Mouse (Mus musculus) lung, embryonic 16.5 days (tissue): ENCODE results near the gene Trcg1. TPM values are rescaled to one million over a fixed set of nuclear protein-coding genes. Genes with fewer than 3 reads are reported as not detected.
"Not testable (repeated sequence)": the region's sequence is repeated elsewhere in the genome, so short reads cannot be mapped to it uniquely, and the experiment has no call there.

Experiments used
- ATAC-seq: fragments of 200-750 bp; cut with Nextera tagmentation; 2 replicates; pipeline ENCODE4 v1.8.0; 2017; ENCODE audit warnings: low read depth, mild to moderate bottlenecking, moderate library complexity
- H3K27ac ChIP-seq: fragments of 300-500 bp; sonication (generic); 2 replicates; pipeline ENCODE4 v1.5.1; 2014; ENCODE audit warnings: mild to moderate bottlenecking, control low read depth, low read length
- H3K27me3 ChIP-seq: fragments of 300-500 bp; sonication (generic); 2 replicates; pipeline ENCODE4 v1.6.1; 2014; ENCODE audit warnings: low read depth, low read length, mixed read lengths; ENCODE audit not compliant: control insufficient read depth, insufficient read depth
- H3K36me3 ChIP-seq: fragments of 300-500 bp; sonication (generic); 2 replicates; pipeline ENCODE4 v1.6.1; 2014; ENCODE audit warnings: low read length; ENCODE audit not compliant: control insufficient read depth, insufficient read depth
- H3K4me1 ChIP-seq: fragments of 300-500 bp; sonication (generic); replicated peaks from 2 replicates; pipeline ENCODE4 v1.6.1; 2014; ENCODE audit warnings: low read length, mixed read lengths; ENCODE audit not compliant: control insufficient read depth, insufficient read depth
- H3K4me2 ChIP-seq: fragments of 300-500 bp; sonication (generic); 2 replicates; pipeline ENCODE4 v1.6.1; 2014; ENCODE audit warnings: low read depth, low read length, control low read depth
- H3K4me3 ChIP-seq: fragments of 300-500 bp; sonication (generic); 2 replicates; pipeline ENCODE4 v1.5.1; 2014; ENCODE audit warnings: mild to moderate bottlenecking, low read length, control low read depth
- H3K9ac ChIP-seq: fragments of 300-500 bp; sonication (generic); 2 replicates; pipeline ENCODE4 v1.6.1; 2014; ENCODE audit warnings: low read length, control low read depth
- H3K9me3 ChIP-seq: fragments of 300-500 bp; sonication (generic); 2 replicates; pipeline ENCODE4 v1.6.1; 2016; ENCODE audit warnings: low read length; ENCODE audit not compliant: control insufficient read depth
- WGBS: fragments of 180-500 bp; shearing (Covaris S2); extraction: QIAGEN DNeasy Blood & Tissue Kit; methylation state at CpG from one replicate; pipeline ENCODE4 v1.1.7; 2014; 5-methylcytosine and 5-hydroxymethylcytosine counted together
- polyA plus RNA-seq: library from polyadenylated mRNA; unstranded; fragments of >200 nt; fragmentation: Nextera tagmentation; extraction: Ambion mirVana; gene quantifications from 2 replicates; pipeline ENCODE4 v1.2.1, GENCODE M21; 2015

Gene Trcg1
- not detected in 2 replicates for polyA plus RNA-seq

GRCm38 (mm10) chr9:57236256-57236655, at the start of gene Trcg1:
TSS of gene Trcg1 (plus strand) at chr9:57236556.
- 73% methylated on average over 2 of the region's 2 CpGs for WGBS
- Histone ChIP-seq H3K36me3 (no peaks in the 10 kb centered on the region), H3K4me1 (no peaks in the 10 kb centered on the region), H3K27me3 (no peaks in the 10 kb centered on the region), H3K9me3 (no peaks in the 10 kb centered on the region), H3K27ac (no peak within 1 kb of the TSS), H3K4me2 (no peak within 1 kb of the TSS), H3K9ac (no peak within 1 kb of the TSS), H3K4me3 (no peak within 1 kb of the TSS)
- ATAC-seq = no peak

DNA sequence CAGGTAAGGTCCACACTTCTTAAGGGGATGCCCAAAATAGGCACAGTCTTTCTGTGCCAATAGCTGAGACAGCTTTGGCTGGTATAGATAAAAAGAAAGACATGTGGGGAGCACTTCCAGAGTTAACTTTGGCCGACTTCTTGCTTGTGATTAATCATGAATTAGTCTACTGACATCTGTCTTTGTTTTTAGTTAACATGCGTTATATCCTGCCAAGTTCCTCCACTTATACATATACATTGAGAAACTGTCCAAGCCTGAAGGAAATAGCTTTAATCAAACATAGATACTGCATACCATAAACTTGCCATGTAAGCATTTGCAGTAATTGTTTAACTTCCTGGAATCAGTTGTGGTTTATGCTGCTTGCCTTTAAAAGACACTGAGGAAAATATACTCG, 39.6 kb upstream of the Trcg1 start:
- ATAC-seq = peak; percentile 52; the same call in 1 of the 2 replicates
- Histone ChIP-seq H3K9me3 (no peaks in the 10 kb centered on the region), H3K4me2 (no peak overlapping the region), H3K4me1 (0 out of 2 replicates have a peak, but pooled peaks cover 2% of the 10 kb centered on the region), H3K9ac (no peak overlapping the region), H3K27me3 (no peaks in the 10 kb centered on the region), H3K27ac (no peak overlapping the region), H3K4me3 (no peak overlapping the region), H3K36me3 (no peaks in the 10 kb centered on the region)
- WGBS = 31% methylated on average over 3 of the region's 3 CpGs

DNA sequence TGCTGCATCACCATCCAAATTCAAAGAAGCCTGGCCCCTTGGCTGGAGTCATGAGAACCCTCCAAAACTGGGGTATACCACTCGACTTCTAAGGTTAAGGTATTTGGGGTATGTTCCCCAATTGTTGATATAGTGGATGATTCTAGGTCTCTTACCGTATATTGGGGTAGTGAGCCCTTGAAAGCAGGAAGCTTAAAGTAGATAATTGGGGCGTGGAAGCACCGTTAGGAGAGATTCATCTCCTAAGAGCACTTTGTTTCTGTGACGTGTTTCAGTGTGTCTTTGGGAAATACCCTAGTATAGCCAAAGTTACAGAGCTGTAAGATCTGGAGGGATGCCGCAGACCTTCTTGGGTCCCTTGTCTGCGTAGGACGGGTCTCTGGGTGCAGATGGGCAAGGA, 38.9 kb upstream of the Trcg1 start:
- Histone ChIP-seq H3K9ac (no peak overlapping the region), H3K36me3 (no peaks in the 10 kb centered on the region), H3K9me3 (no peaks in the 10 kb centered on the region), H3K4me1 (0 out of 2 replicates have a peak, but pooled peaks cover 2% of the 10 kb centered on the region), H3K4me2 (no peak overlapping the region), H3K27ac (no peak overlapping the region), H3K27me3 (no peaks in the 10 kb centered on the region), H3K4me3 (no peak overlapping the region)
- WGBS = 57% methylated on average over 8 of the region's 8 CpGs
- no peak for ATAC-seq

- H3K9ac ChIP-seq = no peak overlapping the region
- no peak overlapping the region for H3K4me3 ChIP-seq
- H3K27me3 ChIP-seq = no peaks in the 10 kb centered on the region
- H3K27ac ChIP-seq = no peak overlapping the region
- no peak overlapping the region for H3K4me2 ChIP-seq
- no peaks in the 10 kb centered on the region for H3K4me1 ChIP-seq
- WGBS = 69% methylated on average over 7 of the region's 7 CpGs
- no peaks in the 10 kb centered on the region for H3K36me3 ChIP-seq
- H3K9me3 ChIP-seq = no peaks in the 10 kb centered on the region
- no peak for ATAC-seq
These were observed 33.4 kb upstream of the Trcg1 start for GRCm38 (mm10) chr9:57202981-57203380.

DNA sequence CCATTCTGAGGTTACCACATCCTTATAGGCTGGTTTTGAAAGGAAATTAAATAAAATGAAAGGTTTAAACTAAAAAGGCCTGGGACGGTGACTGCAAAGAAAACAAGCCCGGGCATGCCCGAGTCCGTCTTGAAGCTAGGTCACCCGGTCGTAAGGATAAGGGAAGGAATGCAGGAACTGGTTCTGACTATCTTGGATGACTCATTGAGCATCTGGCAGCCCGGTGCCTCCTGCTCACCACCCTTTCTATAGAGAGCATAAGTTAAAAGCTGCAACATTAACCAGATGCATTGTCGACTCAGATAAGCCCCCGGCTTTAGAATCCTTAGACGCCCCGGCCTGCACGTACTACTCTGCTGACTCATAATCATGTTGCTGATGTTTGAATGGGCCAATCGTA, 32.8 kb upstream of the Trcg1 start:
- H3K4me2 ChIP-seq, H3K4me3 ChIP-seq, H3K9ac ChIP-seq, H3K27me3 ChIP-seq, ATAC-seq, H3K9me3 ChIP-seq, H3K36me3 ChIP-seq, H3K27ac ChIP-seq, H3K4me1 ChIP-seq: not testable (repeated sequence)
- WGBS = 75% methylated on average over 13 of the region's 13 CpGs

GRCm38 (mm10) chr9:57206896-57207295, 29.5 kb upstream of the Trcg1 start:
- H3K36me3 ChIP-seq = no peaks in the 10 kb centered on the region
- no peak overlapping the region for H3K27ac ChIP-seq
- no peaks in the 10 kb centered on the region for H3K9me3 ChIP-seq
- WGBS = 59% methylated on average over 2 of the region's 2 CpGs
- no peaks in the 10 kb centered on the region for H3K27me3 ChIP-seq
- no peaks in the 10 kb centered on the region for H3K4me1 ChIP-seq
- no peak overlapping the region for H3K4me2 ChIP-seq
- no peak overlapping the region for H3K9ac ChIP-seq
- ATAC-seq = no peak
- no peak overlapping the region for H3K4me3 ChIP-seq

GRCm38 (mm10) chr9:57209316-57209715, 27.0 kb upstream of the Trcg1 start:
- Histone ChIP-seq H3K36me3 (no peaks in the 10 kb centered on the region), H3K4me3 (no peak overlapping the region), H3K4me2 (no peak overlapping the region), H3K27ac (no peak overlapping the region), H3K9me3 (no peaks in the 10 kb centered on the region), H3K4me1 (no peaks in the 10 kb centered on the region), H3K9ac (no peak overlapping the region), H3K27me3 (no peaks in the 10 kb centered on the region)
- WGBS = 29% methylated on average over 3 of the region's 3 CpGs
- ATAC-seq = no peak

DNA sequence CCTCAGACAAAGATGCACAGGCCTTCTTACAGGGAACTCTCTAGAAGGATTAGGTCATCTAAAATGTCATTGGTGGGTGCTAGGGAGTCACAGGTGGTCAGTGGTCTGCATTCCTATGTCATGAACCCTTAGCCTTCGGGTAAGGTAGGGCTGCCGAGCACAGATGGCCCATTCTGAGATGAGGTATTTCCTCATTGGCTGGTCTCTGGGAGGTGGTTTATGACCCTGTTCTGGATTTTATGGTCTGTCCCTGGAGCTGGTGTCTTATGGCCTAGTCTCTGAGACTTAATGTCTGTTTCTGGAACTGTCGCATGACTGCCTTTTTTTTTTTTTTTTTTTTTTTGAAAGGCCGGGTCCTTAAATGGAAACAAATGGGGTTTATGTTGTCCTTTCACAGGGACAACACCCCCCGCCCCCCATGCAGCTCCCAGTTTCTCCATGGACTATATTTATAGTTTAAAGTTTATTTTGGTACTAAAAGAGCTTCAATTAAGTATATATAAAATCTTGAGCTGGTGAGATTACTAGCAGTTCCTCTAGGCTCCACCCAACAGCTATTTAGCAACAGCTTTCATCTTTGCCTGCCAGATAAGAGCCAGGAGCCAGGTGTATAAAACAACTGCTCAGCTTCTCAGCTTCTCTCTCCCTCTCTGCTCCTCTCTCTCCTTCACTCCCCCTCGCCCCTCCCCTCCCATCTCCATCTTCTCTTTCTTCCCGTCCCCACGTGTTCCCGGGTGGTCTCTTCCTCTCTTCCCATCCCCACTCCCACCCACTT, 23.7 kb upstream of the Trcg1 start:
- H3K9ac ChIP-seq = no peak overlapping the region
- no peaks in the 10 kb centered on the region for H3K9me3 ChIP-seq
- WGBS = 53% methylated on average over 9 of the region's 9 CpGs
- no peak overlapping the region for H3K4me2 ChIP-seq
- H3K27ac ChIP-seq = no peak overlapping the region
- H3K27me3 ChIP-seq = no peaks in the 10 kb centered on the region
- no peaks in the 10 kb centered on the region for H3K4me1 ChIP-seq
- H3K36me3 ChIP-seq = no peaks in the 10 kb centered on the region
- ATAC-seq = no peak
- H3K4me3 ChIP-seq = no peak overlapping the region

- H3K4me3 ChIP-seq = no peak overlapping the region
- H3K4me1 ChIP-seq = no peaks in the 10 kb centered on the region
- H3K27ac ChIP-seq = no peak overlapping the region
- no peak overlapping the region for H3K4me2 ChIP-seq
- H3K27me3 ChIP-seq = no peaks in the 10 kb centered on the region
- WGBS = 67% methylated on average over 6 of the region's 6 CpGs
- ATAC-seq = no peak
- H3K9me3 ChIP-seq = no peaks in the 10 kb centered on the region
- H3K9ac ChIP-seq = no peak overlapping the region
- no peaks in the 10 kb centered on the region for H3K36me3 ChIP-seq
These were observed 21.9 kb upstream of the Trcg1 start for GRCm38 (mm10) chr9:57214500-57214899.
